Mouse (Mus musculus) MEL (cell line): ENCODE results near the gene Gtsf1l. TPM values are rescaled to one million over a fixed set of nuclear protein-coding genes. Genes with fewer than 3 reads are reported as not detected.

ENCODE experiments used
- DNase-seq: peaks from one replicate; pipeline ENCODE4 v3.0.0; 2011; ENCODE audit warnings: low read depth, low spot score
- H3K27ac ChIP-seq: 2 replicates; pipeline ENCODE4 v1.5.1; 2012; ENCODE audit warnings: low read depth, mild to moderate bottlenecking, control low read depth, low read length, moderate library complexity; ENCODE audit not compliant: control insufficient read depth
- H3K27me3 ChIP-seq, 2 experiments: fragments of 150-350 bp in 1 of 2; sonication (generic) in 1 of 2; 2 replicates each; pipeline ENCODE4 v1.6.1; 2012; ENCODE audit warnings: low read length in 2 of 2, mild to moderate bottlenecking in 2 of 2, improper control_type of control experiment in 1 of 2, moderate library complexity in 1 of 2; ENCODE audit not compliant: insufficient read depth in 2 of 2, control insufficient read depth in 1 of 2
- H3K36me3 ChIP-seq, 2 experiments: 2 replicates each; pipeline ENCODE4 v1.6.1; 2012 to 2014; ENCODE audit warnings: low read length in 2 of 2, improper control_type of control experiment in 1 of 2, inconsistent platforms in 1 of 2, mild to moderate bottlenecking in 1 of 2; ENCODE audit not compliant: insufficient read depth in 2 of 2, control insufficient read depth in 1 of 2
- H3K4me1 ChIP-seq, 2 experiments: fragments of 150-350 bp in 1 of 2; sonication (generic) in 1 of 2; 2 replicates each; pipeline ENCODE4 v1.6.1; 2012; ENCODE audit warnings: low read length in 2 of 2, improper control_type of control experiment in 1 of 2, mild to moderate bottlenecking in 1 of 2; ENCODE audit not compliant: insufficient read depth in 2 of 2, control insufficient read depth in 1 of 2
- H3K4me3 ChIP-seq, 2 experiments: fragments of 150-350 bp in 1 of 2; sonication (generic) in 1 of 2; 2 replicates each; pipeline ENCODE4 v1.5.1; 2012; ENCODE audit warnings: low read depth in 2 of 2, low read length in 2 of 2, mild to moderate bottlenecking in 2 of 2, moderate library complexity in 2 of 2, control low read depth in 1 of 2, improper control_type of control experiment in 1 of 2; ENCODE audit not compliant: control insufficient read depth in 1 of 2, insufficient read depth in 1 of 2
- H3K79me2 ChIP-seq: 2 replicates; pipeline ENCODE4 v1.6.1; 2012; ENCODE audit warnings: mild to moderate bottlenecking, low read length, moderate library complexity; ENCODE audit not compliant: control insufficient read depth, poor library complexity, insufficient read depth
- H3K9ac ChIP-seq: 2 replicates; pipeline ENCODE4 v1.6.1; 2012; ENCODE audit warnings: low read depth, mild to moderate bottlenecking, control low read depth, low read length, moderate library complexity; ENCODE audit not compliant: control insufficient read depth, poor library complexity, severe bottlenecking
- H3K9me3 ChIP-seq: fragments of 150-350 bp; sonication (generic); replicated peaks from 2 replicates; pipeline ENCODE4 v1.6.1; 2012; ENCODE audit warnings: mild to moderate bottlenecking, low read length, improper control_type of control experiment, moderate library complexity; ENCODE audit not compliant: insufficient read depth
- BHLHE40 ChIP-seq: IDR thresholded peaks from 2 replicates; pipeline ENCODE4 v1.6.1; 2012; ENCODE audit warnings: low read depth, mild to moderate bottlenecking, inconsistent platforms, low read length, improper control_type of control experiment, borderline replicate concordance
- GABPA ChIP-seq: IDR thresholded peaks from 2 replicates; pipeline ENCODE4 v1.6.1; 2012; ENCODE audit warnings: low read depth, mild to moderate bottlenecking, inconsistent platforms, low read length, improper control_type of control experiment, moderate library complexity
- MAX ChIP-seq: IDR thresholded peaks from 2 replicates; pipeline ENCODE4 v1.6.1; 2011; ENCODE audit warnings: low read length, improper control_type of control experiment
- MEF2A ChIP-seq: IDR thresholded peaks from 2 replicates; pipeline ENCODE4 v1.6.1; 2014; ENCODE audit warnings: low read depth, mild to moderate bottlenecking, inconsistent platforms, low read length, improper control_type of control experiment; ENCODE audit not compliant: poor library complexity, insufficient replicate concordance, severe bottlenecking; ENCODE audit errors: extremely low read depth
- MXI1 ChIP-seq: IDR thresholded peaks from 2 replicates; pipeline ENCODE4 v1.6.1; 2011; ENCODE audit warnings: mild to moderate bottlenecking, low read depth, low read length, improper control_type of control experiment
- MYB ChIP-seq: IDR thresholded peaks from 2 replicates; pipeline ENCODE4 v1.6.1; 2011; ENCODE audit warnings: mild to moderate bottlenecking, low read depth, low read length, improper control_type of control experiment
- NELFE ChIP-seq: IDR thresholded peaks from 2 replicates; pipeline ENCODE4 v1.6.1; 2011; ENCODE audit warnings: low read depth, low read length, improper control_type of control experiment
- NRF1 ChIP-seq: IDR thresholded peaks from 2 replicates; pipeline ENCODE4 v1.6.1; 2014; ENCODE audit warnings: low read depth, mild to moderate bottlenecking, inconsistent platforms, low read length, improper control_type of control experiment, moderate library complexity; ENCODE audit not compliant: poor library complexity, insufficient read depth, severe bottlenecking
- POLR2A ChIP-seq, 2 experiments: IDR thresholded peaks; 2 replicates each; pipeline ENCODE4 v1.6.1; 2011 to 2012; ENCODE audit warnings: low read length in 2 of 2, mild to moderate bottlenecking in 2 of 2, control low read depth in 1 of 2, improper control_type of control experiment in 1 of 2, low read depth in 1 of 2, moderate library complexity in 1 of 2; ENCODE audit not compliant: control insufficient read depth in 1 of 2, insufficient read depth in 1 of 2, poor library complexity in 1 of 2
- POLR2AphosphoS5 ChIP-seq: IDR thresholded peaks from 2 replicates; pipeline ENCODE4 v1.6.1; 2012; ENCODE audit warnings: low read depth, borderline replicate concordance, mild to moderate bottlenecking, inconsistent platforms, low read length, moderate library complexity, mixed read lengths
- RAD21 ChIP-seq: IDR thresholded peaks from 2 replicates; pipeline ENCODE4 v1.6.1; 2011; ENCODE audit warnings: mild to moderate bottlenecking, low read depth, low read length, improper control_type of control experiment
- RCOR1 ChIP-seq: IDR thresholded peaks from 2 replicates; pipeline ENCODE4 v1.6.1; 2012; ENCODE audit warnings: low read depth, mild to moderate bottlenecking, inconsistent platforms, low read length, improper control_type of control experiment
- USF2 ChIP-seq, 2 experiments: IDR thresholded peaks; 2 replicates each; pipeline ENCODE4 v1.6.1; 2011 to 2012; ENCODE audit warnings: improper control_type of control experiment in 2 of 2, low read length in 2 of 2, borderline replicate concordance in 1 of 2, inconsistent platforms in 1 of 2, low read depth in 1 of 2, mild to moderate bottlenecking in 1 of 2; ENCODE audit not compliant: insufficient read depth in 1 of 2
- ZKSCAN1 ChIP-seq: IDR thresholded peaks from 2 replicates; pipeline ENCODE4 v1.6.1; 2012; ENCODE audit warnings: low read depth, mild to moderate bottlenecking, inconsistent platforms, low read length, improper control_type of control experiment, moderate library complexity
- ZMIZ1 ChIP-seq: IDR thresholded peaks from 2 replicates; pipeline ENCODE4 v1.6.1; 2012; ENCODE audit warnings: low read depth, mild to moderate bottlenecking, inconsistent platforms, low read length, improper control_type of control experiment, moderate library complexity
- polyA plus RNA-seq, 2 experiments: library from polyadenylated mRNA; stranded (reverse) in 1 of 2; unstranded in 1 of 2; fragments of >175 nt in 1 of 2; fragments of >200 nt in 1 of 2; gene quantifications; 2 replicates each; pipeline versions ENCODE4 v1.2.1 to v1.2.4; 2012; ENCODE audit warnings: low replicate concordance in 2 of 2, low read depth in 1 of 2; ENCODE audit not compliant: insufficient read length in 2 of 2, insufficient read depth in 1 of 2, missing spikeins in 1 of 2
- total RNA-seq: library from RNA; depleted of rRNA; stranded (reverse); fragments of 300-350 nt; gene quantifications from 2 replicates; pipeline ENCODE4 v1.2.3, GENCODE M21; 2012

Gene Gtsf1l
- total and polyA plus RNA-seq, 3 experiments = not detected

DNA sequence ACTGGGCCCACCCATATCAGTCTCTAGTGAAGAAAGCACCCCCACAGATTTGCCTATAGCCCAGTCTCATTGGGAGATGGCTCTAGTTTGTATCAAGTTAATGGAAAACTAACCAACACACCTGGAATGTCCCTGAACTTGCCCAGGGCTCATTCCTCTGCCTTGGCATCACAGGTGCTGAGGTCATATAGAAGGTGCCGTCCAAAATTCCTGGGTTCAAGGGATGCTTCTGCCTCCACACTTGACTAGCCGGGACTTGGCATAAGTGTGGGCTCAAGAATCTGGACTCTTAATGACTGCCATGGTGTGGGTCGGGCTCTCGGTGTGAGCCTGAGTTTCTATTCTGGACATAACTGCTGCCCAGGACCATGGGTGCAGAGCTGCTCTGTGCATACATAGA is 8.6 kb downstream of the Gtsf1l start:
- Histone ChIP-seq H3K79me2 (no peaks in the 10 kb centered on the region), H3K27me3 (no peaks in the 10 kb centered on the region), H3K36me3 (peaks cover 0 to 2% of the 10 kb centered on the region in 2 experiments; a peak in 1 of 4 replicates), H3K9ac (no peak overlapping the region), H3K9me3 (no peaks in the 10 kb centered on the region), H3K4me1 (no peaks in the 10 kb centered on the region), H3K4me3 (no peak overlapping the region), H3K27ac (no peak overlapping the region)
- DNase-seq = no peak
- TF ChIP-seq MEF2A (no peak), ZMIZ1 (no peak), MXI1 (no peak), GABPA (no peak), MAX (no peak), MYB (no peak), RAD21 (no peak), POLR2AphosphoS5 (no peak), USF2 (IDR thresholded peaks at IDR 0.05; ENCODE audit: borderline replicate concordance in 1 of 2, insufficient read depth in 1 of 2, low read depth in 1 of 2, low read length in 2 of 2) (no peak), BHLHE40 (no peak)

DNA sequence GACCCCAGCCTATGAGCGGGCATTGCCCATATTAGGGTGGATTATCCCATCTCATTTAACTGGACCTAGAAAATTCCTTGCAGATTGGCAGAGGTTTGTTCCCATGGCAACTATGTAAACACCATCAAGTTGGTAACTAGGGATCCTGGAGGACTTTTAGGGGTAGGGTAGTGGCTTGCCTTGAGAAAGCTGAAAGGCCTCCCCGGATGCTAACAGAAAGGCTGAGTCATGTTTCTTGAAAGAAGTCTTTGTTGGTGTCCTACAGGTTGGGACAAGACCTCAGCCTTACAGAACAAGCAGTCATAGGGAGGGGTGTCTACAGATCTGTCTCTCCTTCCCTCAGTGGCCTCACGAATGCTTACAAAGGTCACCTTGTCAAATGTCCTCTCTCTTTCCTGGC is 12.4 kb downstream of the Gtsf1l start:
- H3K36me3 ChIP-seq = peaks cover 0 to 4% of the 10 kb centered on the region in 2 experiments; a peak in 2 of 4 replicates
- H3K27me3 ChIP-seq = no peaks in the 10 kb centered on the region
- H3K9me3 ChIP-seq = no peaks in the 10 kb centered on the region
- H3K4me3 ChIP-seq = no peak overlapping the region
- DNase-seq = no peak
- TF ChIP-seq POLR2A (IDR thresholded peaks at IDR 0.05; ENCODE audit: control insufficient read depth in 1 of 2, insufficient read depth in 1 of 2, low read depth in 1 of 2, low read length in 2 of 2, poor library complexity in 1 of 2) (no peak), NRF1 (no peak)
- no peaks in the 10 kb centered on the region for H3K79me2 ChIP-seq
- no peak overlapping the region for H3K9ac ChIP-seq
- no peaks in the 10 kb centered on the region for H3K4me1 ChIP-seq
- H3K27ac ChIP-seq = no peak overlapping the region

DNA sequence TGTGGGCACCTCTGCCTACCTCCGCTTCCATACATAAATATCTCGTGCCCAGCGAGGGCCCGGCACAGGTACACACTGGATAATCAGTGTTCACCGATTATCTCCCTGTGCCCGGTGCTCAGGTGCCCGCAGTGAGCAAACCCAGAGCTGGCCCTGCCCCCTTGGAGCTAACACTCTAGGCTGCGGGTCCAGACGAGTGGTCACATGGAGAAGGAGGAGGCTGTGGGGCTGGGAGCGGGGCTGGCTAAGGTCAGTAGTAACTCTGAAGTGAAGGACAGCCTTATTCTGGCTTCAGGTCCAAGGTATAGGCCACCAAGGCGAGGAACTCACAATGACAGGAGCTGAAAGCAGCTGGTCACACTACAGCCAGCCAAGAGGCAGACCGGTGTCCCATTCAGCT is 12.8 kb downstream of the Gtsf1l start:
- H3K79me2 ChIP-seq = no peaks in the 10 kb centered on the region
- no peak overlapping the region for H3K9ac ChIP-seq
- TF ChIP-seq NELFE (no peak), ZKSCAN1 (no peak), RCOR1 (no peak)
- peaks cover 0 to 4% of the 10 kb centered on the region in 2 experiments; a peak in 2 of 4 replicates for H3K36me3 ChIP-seq
- H3K4me3 ChIP-seq = no peak overlapping the region
- H3K4me1 ChIP-seq = no peaks in the 10 kb centered on the region
- H3K27me3 ChIP-seq = no peaks in the 10 kb centered on the region
- no peak for DNase-seq
- no peak overlapping the region for H3K27ac ChIP-seq
- no peaks in the 10 kb centered on the region for H3K9me3 ChIP-seq
